Mouse (Mus musculus) layer of hippocampus, postnatal 14 days (tissue): ENCODE data around the gene Ffar1. TPM values are rescaled to one million over a fixed set of nuclear protein-coding genes. Genes with fewer than 3 reads are reported as not detected.
"Not testable (repeated sequence)": the region's sequence is repeated elsewhere in the genome, so short reads cannot be mapped to it uniquely, and the experiment has no call there.

Source experiments
- DNase-seq, 2 experiments: peaks; one replicate each; pipeline ENCODE4 v3.0.0; 2021 to 2022; ENCODE audit warnings: low spot score in 2 of 2, mixed read lengths in 1 of 2
- total RNA-seq, 2 experiments: library from RNA; stranded (reverse); gene quantifications; 2 replicates each; pipeline ENCODE4 v1.2.3; 2021

Ffar1 gene
- total RNA-seq, 2 experiments from 2014 or later: not detected

DNA sequence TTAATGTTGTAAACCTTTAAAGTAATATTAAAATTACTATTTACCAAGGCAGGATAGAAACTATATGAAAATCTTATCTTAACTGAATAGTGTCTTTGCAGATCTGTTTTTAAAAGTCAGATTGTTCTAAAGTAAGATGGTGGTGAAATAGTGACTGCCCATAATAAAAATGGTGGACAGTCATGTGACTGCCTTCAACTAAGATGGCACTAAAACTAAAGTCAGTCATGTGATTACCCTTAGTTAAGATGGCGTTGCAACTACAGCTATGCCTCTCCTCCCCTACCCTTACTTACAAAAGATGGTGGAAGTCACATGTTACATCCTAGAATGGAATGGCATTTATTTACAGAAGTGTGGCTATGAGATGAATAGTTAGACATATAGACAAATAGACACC lies 9.9 kb downstream of the Ffar1 start:
- DNase-seq: no peak

DNA sequence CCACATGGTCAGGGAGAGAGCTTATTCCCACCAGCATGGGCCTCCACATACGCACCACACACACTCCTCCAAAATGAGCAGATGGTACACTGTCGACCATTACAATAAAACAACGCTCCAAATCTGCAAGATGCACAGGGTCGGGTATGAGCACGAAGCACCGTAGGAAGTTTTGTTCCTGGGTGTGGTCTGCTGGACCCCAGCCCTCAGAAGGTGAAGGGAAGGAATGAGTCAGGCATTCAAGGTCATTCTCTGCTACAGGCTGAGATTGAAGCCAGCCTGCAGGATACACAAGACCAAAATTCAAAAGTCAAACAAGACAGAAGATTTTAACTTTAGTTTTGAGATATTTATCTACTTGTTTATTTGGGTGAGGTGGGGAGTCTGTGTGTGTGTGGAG lies 13.4 kb downstream of the Ffar1 start:
- no peak for DNase-seq

DNA sequence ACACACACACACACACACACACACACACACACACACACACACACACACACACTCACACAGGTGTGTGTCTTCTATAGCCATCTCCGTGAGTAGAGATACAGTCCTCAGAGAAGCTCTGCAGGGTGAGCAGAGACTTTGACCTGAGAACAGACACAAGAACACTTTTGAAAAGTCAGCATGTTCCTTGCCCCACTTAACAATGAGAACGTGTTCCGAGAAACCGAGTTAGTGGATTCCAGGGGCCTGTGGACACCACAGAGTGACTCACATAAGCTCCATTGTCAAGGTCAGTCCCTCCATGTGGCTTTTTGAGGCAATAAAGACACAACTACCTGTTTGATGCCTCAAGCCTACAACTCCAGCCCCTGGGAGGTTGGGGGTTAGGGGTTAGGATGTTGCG lies 14.0 kb downstream of the Ffar1 start:
- DNase-seq: no peak

DNA sequence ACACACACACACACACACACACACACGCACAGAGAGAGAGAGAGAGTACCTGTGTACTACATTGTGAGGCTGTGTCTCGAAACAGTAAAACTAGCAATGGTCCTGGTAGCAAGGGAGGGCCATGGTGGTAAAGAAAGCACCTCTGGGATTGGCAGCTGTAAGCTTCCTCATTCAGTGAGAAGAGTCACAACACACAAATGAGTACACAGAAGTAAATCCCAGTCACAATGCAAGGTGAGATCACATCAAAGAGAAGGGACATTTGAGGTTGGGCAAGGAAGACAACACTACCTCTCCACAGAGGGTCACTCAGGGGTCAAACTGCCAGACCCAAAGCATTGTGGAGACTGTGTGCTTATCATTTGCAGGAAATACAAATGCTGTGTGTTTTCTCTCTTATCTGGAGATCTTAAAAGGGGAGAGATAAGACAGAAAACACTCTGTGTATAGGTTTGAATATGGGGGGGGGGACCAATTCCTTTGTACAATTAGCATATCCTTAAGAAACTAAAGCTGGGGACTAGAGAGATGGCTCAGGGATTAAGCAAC lies 14.8 kb downstream of the Ffar1 start:
- no peak for DNase-seq

- no peak for DNase-seq
Measured at GRCm38 (mm10) chr7:30844676-30845297, 16.6 kb downstream of the Ffar1 start.

- no peak for DNase-seq
Measured at GRCm38 (mm10) chr7:30842092-30842491, 19.3 kb downstream of the Ffar1 start.

- no peak for DNase-seq
Measured at GRCm38 (mm10) chr7:30841379-30841778, 20.0 kb downstream of the Ffar1 start.

GRCm38 (mm10) chr7:30840306-30840705 lies 21.1 kb downstream of the Ffar1 start:
- DNase-seq: no peak

DNA sequence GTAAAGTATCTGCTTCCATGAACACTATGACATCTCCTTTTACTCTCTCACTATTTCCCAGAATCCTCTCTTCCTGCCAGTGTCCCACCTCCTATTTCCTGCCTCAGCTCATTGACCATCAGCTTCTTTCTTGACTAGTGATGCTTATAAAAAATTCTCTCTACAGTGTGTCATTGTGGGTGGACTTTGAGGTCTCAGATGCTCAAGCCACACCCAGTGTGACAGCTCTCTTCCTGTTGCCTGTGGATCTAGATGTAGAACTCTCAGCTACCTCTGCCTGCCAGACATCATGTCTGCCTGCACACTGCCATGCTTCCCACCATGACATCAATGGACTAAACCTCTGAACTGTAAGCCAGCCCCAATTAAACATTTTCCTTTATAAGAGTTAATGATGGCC lies 24.1 kb downstream of the Ffar1 start:
- DNase-seq: no peak

DNA sequence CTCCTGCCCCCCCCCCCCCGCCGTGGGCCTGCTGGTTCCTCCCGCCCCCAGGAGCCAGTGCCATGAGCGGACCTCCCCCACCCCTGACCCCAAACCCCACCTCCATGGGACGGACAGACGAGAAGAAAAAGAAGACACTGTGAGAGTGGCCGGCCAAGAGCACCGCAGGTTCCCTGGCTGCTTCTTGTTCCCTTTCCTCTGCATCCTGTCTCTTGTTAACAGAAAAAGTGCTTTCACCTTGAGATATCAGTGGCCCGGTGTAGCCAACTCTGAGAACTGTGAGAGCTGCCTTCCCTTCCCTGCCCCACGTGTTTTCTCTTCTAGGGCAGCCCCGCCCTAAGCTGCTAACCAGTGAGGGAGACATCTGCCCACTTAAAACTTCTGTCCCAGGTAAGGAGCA lies 28.7 kb downstream of the Ffar1 start:
- DNase-seq: not testable (repeated sequence)

DNA sequence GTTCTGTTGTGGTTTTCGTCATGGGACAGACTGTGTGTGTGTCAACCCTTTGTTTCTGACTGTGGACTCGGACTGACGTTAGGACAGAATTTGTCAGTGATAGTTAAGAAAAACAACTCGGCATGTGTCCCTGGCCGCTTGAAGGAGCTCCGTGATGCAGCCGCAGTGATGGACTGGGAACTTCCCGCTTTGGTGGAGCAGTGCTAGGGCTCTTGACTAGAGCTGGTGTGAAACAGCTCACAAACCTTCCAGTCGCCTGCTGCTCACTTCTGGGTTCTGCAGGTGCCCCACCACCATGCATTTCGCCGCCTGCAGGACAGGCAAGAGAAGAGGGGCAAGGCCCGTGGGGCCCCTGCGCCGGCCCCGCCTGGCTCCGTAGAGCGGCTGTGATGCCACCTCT lies 29.1 kb downstream of the Ffar1 start:
- DNase-seq: no peak

- no peak for DNase-seq
Measured at GRCm38 (mm10) chr7:30829428-30829827, 31.9 kb downstream of the Ffar1 start.

DNA sequence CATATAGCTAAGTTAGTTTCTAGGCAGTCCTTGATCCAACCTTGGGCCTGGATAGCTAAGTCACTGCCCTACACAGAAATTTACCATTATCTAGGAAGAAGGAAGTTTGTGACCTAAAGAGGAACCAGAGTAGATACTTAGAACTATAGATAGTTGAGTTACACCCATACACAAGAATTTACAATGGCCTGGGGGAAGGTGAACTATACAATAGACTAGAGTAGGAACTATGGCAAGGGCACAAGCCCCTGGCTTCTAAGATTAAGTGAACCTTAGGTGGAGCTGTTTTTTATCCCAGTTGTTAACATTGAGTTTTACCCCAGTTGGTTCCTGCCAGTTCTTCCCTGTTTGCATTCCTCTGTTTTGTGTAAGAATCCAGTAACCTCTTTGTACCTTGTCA lies 32.5 kb downstream of the Ffar1 start:
- not testable (repeated sequence) for DNase-seq

DNA sequence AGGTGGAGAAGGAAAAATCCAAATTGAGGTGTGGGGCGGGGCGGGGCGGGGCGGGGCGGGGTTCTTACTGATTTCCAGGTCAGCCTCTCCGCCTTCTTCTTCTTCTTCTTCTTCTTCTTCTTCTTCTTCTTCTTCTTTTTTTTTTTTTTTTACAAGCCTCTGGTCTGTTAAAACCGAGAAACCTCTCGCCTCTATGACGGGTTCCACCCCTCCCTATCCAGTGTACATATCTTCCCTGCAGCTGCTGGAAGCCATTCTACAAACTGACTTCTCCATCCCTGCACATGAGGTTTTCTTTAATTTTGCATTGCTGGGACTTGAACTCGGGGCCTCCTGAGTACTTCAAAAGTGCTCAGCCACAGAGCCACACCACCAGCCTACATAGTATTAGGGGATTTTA lies 34.7 kb downstream of the Ffar1 start:
- DNase-seq: no peak

- DNase-seq: no peak
Measured at GRCm38 (mm10) chr7:30824306-30824705, 37.1 kb downstream of the Ffar1 start.

DNA sequence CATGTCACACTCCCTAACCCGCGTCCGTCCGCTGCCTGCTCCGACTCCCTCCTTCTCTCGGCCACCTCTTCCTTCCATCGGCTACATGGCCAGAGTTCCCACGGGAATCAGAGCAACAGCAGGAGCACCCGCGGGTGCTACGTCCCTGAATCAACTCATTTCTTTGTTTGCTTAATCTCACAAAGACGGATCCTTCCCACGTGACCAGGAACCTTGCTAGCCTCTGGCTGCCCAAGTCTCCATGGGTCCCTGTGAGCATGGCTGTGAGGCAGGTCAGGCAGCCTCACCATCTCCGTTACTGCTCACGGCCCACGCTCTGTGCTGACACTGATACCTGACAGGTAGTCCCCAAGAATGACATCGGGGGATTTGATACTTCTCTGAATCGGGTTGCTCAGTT lies 37.7 kb downstream of the Ffar1 start, which contains the start of gene Ffar2:
TSS of gene Ffar2 (minus strand) at position 101 of the 400 bp plus-strand sequence.
- DNase-seq: no peak

DNA sequence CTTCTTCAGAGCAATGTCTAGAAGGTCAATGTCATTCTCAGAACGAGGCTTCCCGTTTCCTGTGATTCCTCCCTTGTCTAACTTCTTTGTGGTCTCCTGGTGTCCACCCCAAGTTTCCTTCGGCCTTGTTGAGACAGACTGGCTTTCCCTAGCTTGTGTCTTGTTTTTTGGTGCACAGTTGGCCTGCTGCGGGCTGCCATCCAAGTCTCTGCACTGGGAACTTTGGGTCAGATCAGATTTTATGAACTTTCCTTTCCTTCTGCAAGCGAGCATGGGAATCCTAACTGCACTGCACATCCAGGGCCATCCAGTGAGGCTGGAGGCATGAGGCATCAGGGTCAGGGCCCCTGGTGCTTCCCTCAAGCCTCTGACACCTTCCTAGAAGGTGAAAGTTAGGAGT lies 39.8 kb downstream of the Ffar1 start:
- DNase-seq: no peak

DNA sequence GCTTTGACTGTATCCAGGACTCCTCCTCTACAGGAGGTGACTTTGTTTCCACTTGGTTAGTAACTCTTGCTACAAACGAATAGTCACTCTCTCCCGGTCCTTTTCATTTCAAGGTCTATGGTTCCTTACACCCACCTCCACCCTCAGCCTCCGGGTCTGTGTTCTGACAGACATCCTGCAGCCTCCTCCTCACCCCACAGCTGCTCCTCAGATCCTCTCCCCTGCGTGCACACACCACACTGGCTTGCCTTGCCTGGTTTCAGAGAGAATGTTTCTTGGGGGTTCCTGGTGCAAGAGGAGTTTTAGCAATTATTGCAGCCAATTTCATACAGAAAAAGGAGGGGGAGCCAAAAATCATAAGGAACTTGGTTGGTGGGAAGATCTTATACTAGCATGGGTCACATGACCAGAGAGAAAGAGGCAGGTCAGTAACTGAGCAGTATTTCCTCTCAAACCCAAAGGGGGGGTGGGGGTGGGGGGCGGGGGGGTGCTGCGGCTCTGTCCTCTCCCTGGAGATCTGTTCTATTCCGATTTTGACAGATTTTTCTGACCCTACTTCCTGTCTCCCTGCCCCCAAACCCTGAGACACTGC lies 40.4 kb downstream of the Ffar1 start:
- no peak for DNase-seq

DNA sequence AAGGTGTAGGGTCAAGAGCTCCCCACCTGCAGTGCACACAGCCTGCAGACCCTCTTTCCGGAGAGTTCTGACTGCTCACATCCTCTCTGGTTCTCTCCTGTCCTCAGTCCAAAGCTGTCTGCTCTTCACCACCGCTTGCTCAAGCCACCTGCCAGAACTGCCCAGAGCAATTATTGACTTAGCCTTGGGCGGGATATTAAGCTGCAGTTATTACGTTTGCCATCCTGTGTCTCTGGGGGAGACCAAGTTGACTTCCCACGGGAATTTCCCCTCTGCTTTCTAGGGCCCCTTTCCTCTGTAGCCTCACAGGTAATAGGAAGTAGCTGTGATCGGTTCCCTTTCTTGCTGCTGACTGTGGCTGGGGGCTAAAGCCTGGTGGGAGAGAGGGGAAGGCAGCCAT lies 41.2 kb downstream of the Ffar1 start:
- DNase-seq: no peak

- DNase-seq: peak; percentile 12 to 20
Measured at GRCm38 (mm10) chr7:30812291-30812807, 49.0 kb downstream of the Ffar1 start.

DNA sequence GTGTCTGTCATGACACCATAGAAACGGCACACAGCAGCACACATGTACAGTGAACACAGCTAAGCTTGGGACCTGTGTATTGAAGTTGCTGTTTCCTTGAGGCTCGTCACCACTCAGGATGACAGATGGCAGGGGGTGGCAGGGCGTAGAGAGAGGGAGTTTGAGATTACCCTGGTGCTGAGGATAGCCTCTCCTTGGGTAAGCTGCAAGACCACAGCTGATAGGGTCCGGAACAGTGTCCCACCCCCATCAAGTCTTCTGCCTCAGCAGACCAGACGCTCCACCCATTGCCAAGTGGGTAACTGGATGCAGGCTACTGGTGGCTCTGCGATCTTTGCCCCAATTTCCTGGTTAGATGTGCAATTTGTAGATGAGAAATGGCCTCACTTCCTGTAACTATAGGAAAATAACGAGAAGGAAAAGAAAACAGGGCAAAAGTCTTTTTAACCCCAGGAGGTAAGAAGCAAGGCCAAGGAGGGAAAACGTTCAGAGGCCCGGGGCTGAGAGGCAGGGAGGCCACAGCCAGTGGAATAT lies 49.5 kb downstream of the Ffar1 start:
- no peak for DNase-seq

- DNase-seq: no peak
Measured at GRCm38 (mm10) chr7:30810319-30810718, 51.0 kb downstream of the Ffar1 start.
